Mouse (Mus musculus): ENCODE data around the gene Pik3r1. TPM values are rescaled to one million over a fixed set of nuclear protein-coding genes. Genes with fewer than 3 reads are reported as not detected.

The Pik3r1 gene
- 36.0 and 44.6 TPM in 2 replicates for polyA plus RNA-seq (2015; fragmentation: Nextera tagmentation; extraction: Ambion mirVana)

GRCm38 (mm10) chr13:101767809-101768629, at the start of gene Pik3r1:
Gene Pik3r1, minus strand, starts transcription at chr13:101768217.
- Histone ChIP-seq H3K36me3 (ENCODE audit: control insufficient read depth, insufficient read depth, low read length) (0 out of 2 replicates have a peak, but pooled peaks cover 5% of the 10 kb centered on the region), H3K4me3 (ENCODE audit: low read depth, low read length) (peak within 1 kb of the TSS; percentile 99), H3K9ac (ENCODE audit: low read length) (peak within 1 kb of the TSS; percentile 99), H3K27me3 (ENCODE audit: control insufficient read depth, insufficient read depth, low read length) (no peaks in the 10 kb centered on the region), H3K27ac (replicated peaks) (peak within 1 kb of the TSS; percentile 99), H3K4me1 (replicated peaks; ENCODE audit: control insufficient read depth, insufficient read depth) (peaks cover 12% of the 10 kb centered on the region), H3K9me3 (ENCODE audit: control insufficient read depth, low read length) (no peaks in the 10 kb centered on the region), H3K4me2 (replicated peaks; ENCODE audit: low read depth) (peak within 1 kb of the TSS; percentile 85)
- TF ChIP-seq EP300 (optimal IDR thresholded peaks at IDR 0.05) (no peak), CTCF (IDR thresholded peaks at IDR 0.05; ENCODE audit: low read depth) (no peak; the same call in 1 of the 2 replicates)
- DNase-seq (ENCODE audit: low spot score) = peak; percentile 100
- peak; percentile 96 for ATAC-seq (ENCODE audit: low FRiP score, low TSS enrichment)
- under 1% methylated on average over 58 of the region's 76 CpGs for WGBS

GRCm38 (mm10) chr13:101813267-101813900, 45.4 kb upstream of the Pik3r1 start:
- ATAC-seq (ENCODE audit: low FRiP score, low TSS enrichment) = peak; percentile 60; the same call in 1 of the 2 replicates
- H3K36me3 ChIP-seq (ENCODE audit: control insufficient read depth, insufficient read depth, low read length) = no peaks in the 10 kb centered on the region
- DNase-seq (ENCODE audit: low spot score) = no peak
- no peak overlapping the region for H3K27ac ChIP-seq (replicated peaks)
- no peaks in the 10 kb centered on the region for H3K9me3 ChIP-seq (ENCODE audit: control insufficient read depth, low read length)
- H3K9ac ChIP-seq (ENCODE audit: low read length) = no peak overlapping the region
- H3K4me3 ChIP-seq (ENCODE audit: low read depth, low read length) = no peak overlapping the region
- WGBS = 40% methylated on average over 10 of the region's 10 CpGs
- H3K27me3 ChIP-seq (ENCODE audit: control insufficient read depth, insufficient read depth, low read length) = no peaks in the 10 kb centered on the region
- H3K4me2 ChIP-seq (replicated peaks; ENCODE audit: low read depth) = no peak overlapping the region
- no peak for TF ChIP-seq CTCF (IDR thresholded peaks at IDR 0.05; ENCODE audit: low read depth)
- no peak for TF ChIP-seq EP300 (optimal IDR thresholded peaks at IDR 0.05)
- H3K4me1 ChIP-seq (replicated peaks; ENCODE audit: control insufficient read depth, insufficient read depth) = no peaks in the 10 kb centered on the region; the same call in 1 of the 2 replicates

GRCm38 (mm10) chr13:101812341-101812740, 44.3 kb upstream of the Pik3r1 start:
- peak overlapping the region; percentile 26; the same call in 1 of the 2 replicates for H3K4me2 ChIP-seq (replicated peaks; ENCODE audit: low read depth)
- ATAC-seq (ENCODE audit: low FRiP score, low TSS enrichment) = no peak
- no peaks in the 10 kb centered on the region for H3K36me3 ChIP-seq (ENCODE audit: control insufficient read depth, insufficient read depth, low read length)
- no peak overlapping the region; the same call in none of the 2 replicates for H3K9ac ChIP-seq (ENCODE audit: low read length)
- TF ChIP-seq CTCF (IDR thresholded peaks at IDR 0.05; ENCODE audit: low read depth) (no peak), EP300 (optimal IDR thresholded peaks at IDR 0.05) (no peak)
- no peak overlapping the region for H3K4me3 ChIP-seq (ENCODE audit: low read depth, low read length)
- peak overlapping the region; percentile 77 for H3K27ac ChIP-seq (replicated peaks)
- H3K27me3 ChIP-seq (ENCODE audit: control insufficient read depth, insufficient read depth, low read length) = no peaks in the 10 kb centered on the region
- no peaks in the 10 kb centered on the region for H3K9me3 ChIP-seq (ENCODE audit: control insufficient read depth, low read length)
- no peaks in the 10 kb centered on the region; the same call in 1 of the 2 replicates for H3K4me1 ChIP-seq (replicated peaks; ENCODE audit: control insufficient read depth, insufficient read depth)
- DNase-seq (ENCODE audit: low spot score) = no peak
- WGBS = 35% methylated on average over 5 of the region's 5 CpGs

- H3K27ac ChIP-seq (replicated peaks) = peak overlapping the region; percentile 77
- WGBS = 40% methylated on average over 9 of the region's 9 CpGs
- TF ChIP-seq EP300 (optimal IDR thresholded peaks at IDR 0.05) = peak; percentile 74
- TF ChIP-seq CTCF (IDR thresholded peaks at IDR 0.05; ENCODE audit: low read depth) = no peak
- ATAC-seq (ENCODE audit: low FRiP score, low TSS enrichment) = peak; percentile 89; the same call in 1 of the 2 replicates
- no peak overlapping the region; the same call in 1 of the 2 replicates for H3K9ac ChIP-seq (ENCODE audit: low read length)
- H3K4me2 ChIP-seq (replicated peaks; ENCODE audit: low read depth) = peak overlapping the region; percentile 26; the same call in 1 of the 2 replicates
- no peaks in the 10 kb centered on the region; the same call in 1 of the 2 replicates for H3K4me1 ChIP-seq (replicated peaks; ENCODE audit: control insufficient read depth, insufficient read depth)
- H3K36me3 ChIP-seq (ENCODE audit: control insufficient read depth, insufficient read depth, low read length) = no peaks in the 10 kb centered on the region
- no peak overlapping the region for H3K4me3 ChIP-seq (ENCODE audit: low read depth, low read length)
- DNase-seq (ENCODE audit: low spot score) = no peak
- H3K9me3 ChIP-seq (ENCODE audit: control insufficient read depth, low read length) = no peaks in the 10 kb centered on the region
- H3K27me3 ChIP-seq (ENCODE audit: control insufficient read depth, insufficient read depth, low read length) = no peaks in the 10 kb centered on the region
These were observed 43.9 kb upstream of the Pik3r1 start for GRCm38 (mm10) chr13:101811882-101812281.

GRCm38 (mm10) chr13:101810667-101811066, 42.6 kb upstream of the Pik3r1 start:
- no peaks in the 10 kb centered on the region; the same call in 1 of the 2 replicates for H3K4me1 ChIP-seq (replicated peaks; ENCODE audit: control insufficient read depth, insufficient read depth)
- ATAC-seq (ENCODE audit: low FRiP score, low TSS enrichment) (no peak), DNase-seq (ENCODE audit: low spot score) (no peak)
- H3K9me3 ChIP-seq (ENCODE audit: control insufficient read depth, low read length) = no peaks in the 10 kb centered on the region
- no peaks in the 10 kb centered on the region for H3K36me3 ChIP-seq (ENCODE audit: control insufficient read depth, insufficient read depth, low read length)
- TF ChIP-seq EP300 (optimal IDR thresholded peaks at IDR 0.05) = no peak
- no peak for TF ChIP-seq CTCF (IDR thresholded peaks at IDR 0.05; ENCODE audit: low read depth)
- H3K4me2 ChIP-seq (replicated peaks; ENCODE audit: low read depth) = no peak overlapping the region
- no peak overlapping the region for H3K9ac ChIP-seq (ENCODE audit: low read length)
- no peaks in the 10 kb centered on the region for H3K27me3 ChIP-seq (ENCODE audit: control insufficient read depth, insufficient read depth, low read length)
- 0 out of 2 replicates have a peak overlapping the region, but pooled peaks have one; percentile 0 for H3K27ac ChIP-seq (replicated peaks)
- 79% methylated on average over 7 of the region's 7 CpGs for WGBS
- H3K4me3 ChIP-seq (ENCODE audit: low read depth, low read length) = no peak overlapping the region
